Mouse (Mus musculus) left cerebral cortex, adult 11 months (tissue): Measurements from ENCODE around the gene Ccdc113.

Experiments used
- DNase-seq: peaks from one replicate; pipeline ENCODE4 v3.0.0; 2022; ENCODE audit warnings: low spot score

Ccdc113 gene

GRCm38 (mm10) chr8:95539487-95539886 is 5.6 kb downstream of the Ccdc113 start:
- peak; percentile 29 for DNase-seq

DNA sequence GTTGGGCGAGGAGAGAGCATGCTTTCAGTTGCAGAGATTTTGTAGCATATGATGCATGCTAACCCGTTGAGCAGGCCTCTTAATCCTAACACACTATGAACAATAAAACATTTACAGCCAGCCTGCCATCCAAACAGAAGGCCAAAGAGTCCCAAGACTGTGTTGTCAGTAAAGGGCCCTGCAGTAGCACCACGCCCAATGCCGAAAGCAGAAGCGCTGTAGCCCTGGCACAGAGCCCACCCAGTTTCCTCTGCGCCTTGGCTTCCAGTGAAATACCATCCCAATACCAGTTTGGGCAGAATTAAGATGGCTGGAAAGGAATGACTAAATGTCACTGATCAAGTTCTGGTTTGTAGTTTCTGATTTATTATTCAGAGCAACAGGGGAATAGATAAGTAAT is 8.3 kb downstream of the Ccdc113 start:
- no peak for DNase-seq

- DNase-seq = no peak
Observed at GRCm38 (mm10) chr8:95543065-95543464, 9.2 kb downstream of the Ccdc113 start.

DNA sequence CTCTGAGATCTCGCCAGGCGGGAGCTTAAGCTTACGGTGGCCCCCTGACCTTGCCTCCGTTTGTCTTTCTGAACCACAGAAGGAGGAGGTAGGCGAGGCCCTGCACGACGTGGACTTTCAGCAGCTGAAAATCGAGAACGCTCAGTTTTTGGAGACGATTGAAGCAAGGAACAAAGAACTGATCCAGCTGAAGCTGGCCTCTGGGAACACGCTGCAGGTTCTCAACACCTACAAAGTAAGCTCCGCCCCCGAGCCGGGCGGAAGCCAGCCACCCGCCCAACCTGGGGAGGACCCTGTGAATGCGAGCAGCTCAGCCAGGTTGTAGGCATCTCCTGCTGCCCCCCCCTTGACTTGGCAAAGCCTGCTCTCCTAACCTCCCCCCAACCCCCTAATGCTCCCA is 11.9 kb downstream of the Ccdc113 start:
- no peak for DNase-seq

DNA sequence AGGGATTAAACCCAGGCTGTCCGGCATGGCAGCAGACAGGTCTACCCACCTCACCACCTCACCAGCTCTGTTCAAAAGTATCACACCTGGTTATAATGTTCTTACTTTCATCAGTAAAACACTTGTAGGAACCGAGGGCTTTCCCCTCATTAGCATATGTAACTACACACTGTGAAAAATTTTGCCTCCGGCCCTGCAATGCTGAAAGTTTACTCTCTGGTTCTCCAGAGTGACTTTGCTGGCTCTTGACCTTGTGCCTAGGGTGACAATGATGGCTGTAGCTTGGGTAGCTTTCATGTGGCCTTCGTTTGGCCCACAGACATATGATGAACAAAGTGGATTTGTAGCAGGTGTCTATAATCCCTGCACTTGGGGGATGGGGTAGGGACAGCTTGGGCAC is 13.1 kb downstream of the Ccdc113 start:
- DNase-seq = no peak

DNA sequence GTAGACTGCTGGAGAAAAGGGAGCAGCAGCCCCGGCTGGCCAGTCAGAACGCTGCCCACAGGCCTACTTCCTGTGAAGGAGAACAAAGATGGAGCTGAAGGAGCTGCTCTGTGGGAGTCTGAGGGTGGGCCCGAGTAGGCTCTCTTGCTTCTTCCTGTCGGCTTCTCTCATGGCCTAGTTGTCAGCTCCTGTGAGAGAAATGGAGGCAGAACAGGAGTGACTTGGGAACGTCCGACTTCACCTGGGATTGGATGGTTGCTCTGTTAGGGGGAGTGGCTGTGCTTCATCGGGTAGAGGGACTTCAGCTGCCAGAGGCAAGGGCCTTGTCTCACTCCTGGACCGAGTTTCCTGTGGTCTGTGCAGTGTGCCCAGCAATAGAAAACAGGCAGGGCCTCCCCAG is 14.0 kb downstream of the Ccdc113 start:
- no peak for DNase-seq

DNA sequence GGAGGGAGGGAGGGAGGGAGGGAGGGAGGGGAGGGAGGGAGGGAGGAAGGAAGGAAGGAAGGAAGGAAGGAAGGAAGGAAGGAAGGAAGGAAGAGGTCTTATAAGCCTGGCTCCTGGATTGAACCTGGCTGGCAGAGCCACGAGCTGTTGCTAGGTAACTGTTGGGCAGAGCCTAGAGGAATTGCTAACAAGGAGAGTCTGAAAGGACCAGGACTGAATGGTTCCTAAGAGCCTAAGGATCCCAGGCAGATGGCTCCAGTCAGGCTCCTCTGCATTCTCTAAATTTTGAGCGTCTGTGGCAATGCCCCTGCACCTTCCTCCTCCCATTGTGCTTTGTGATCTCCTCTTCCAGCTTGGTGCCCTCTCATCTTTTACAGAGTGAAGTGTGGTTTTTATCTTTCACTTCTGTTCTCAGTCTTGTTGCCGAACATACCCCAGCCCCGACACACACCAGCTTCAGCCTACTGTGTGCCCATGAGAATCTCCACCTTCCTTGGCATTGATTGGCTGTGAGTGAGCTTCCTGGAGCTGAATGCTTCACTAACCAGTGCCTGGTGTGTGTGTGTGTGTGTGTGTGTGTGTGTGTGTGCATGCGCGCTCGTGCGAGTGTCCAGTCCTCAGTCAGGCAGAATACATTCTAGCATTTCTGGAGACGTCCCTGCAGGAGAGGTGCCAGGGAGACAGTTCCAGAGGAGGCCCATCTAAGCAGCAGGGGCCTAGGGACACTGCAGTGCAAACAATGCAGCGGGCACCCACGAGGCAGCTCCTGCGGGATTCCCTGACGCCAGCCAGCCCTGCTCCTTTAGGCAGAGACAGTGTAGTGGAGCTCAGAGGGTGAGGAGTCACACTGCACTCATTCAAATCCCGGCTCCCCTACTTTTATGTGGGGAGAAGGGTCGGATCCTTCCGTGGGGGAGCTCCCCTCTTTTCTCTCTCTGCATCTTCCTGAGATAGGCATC is 16.3 kb downstream of the Ccdc113 start:
- DNase-seq = no peak

GRCm38 (mm10) chr8:95551577-95551976 is 17.7 kb downstream of the Ccdc113 start:
- DNase-seq = no peak

- DNase-seq = no peak
Observed at GRCm38 (mm10) chr8:95555963-95556362, 22.1 kb downstream of the Ccdc113 start.

DNA sequence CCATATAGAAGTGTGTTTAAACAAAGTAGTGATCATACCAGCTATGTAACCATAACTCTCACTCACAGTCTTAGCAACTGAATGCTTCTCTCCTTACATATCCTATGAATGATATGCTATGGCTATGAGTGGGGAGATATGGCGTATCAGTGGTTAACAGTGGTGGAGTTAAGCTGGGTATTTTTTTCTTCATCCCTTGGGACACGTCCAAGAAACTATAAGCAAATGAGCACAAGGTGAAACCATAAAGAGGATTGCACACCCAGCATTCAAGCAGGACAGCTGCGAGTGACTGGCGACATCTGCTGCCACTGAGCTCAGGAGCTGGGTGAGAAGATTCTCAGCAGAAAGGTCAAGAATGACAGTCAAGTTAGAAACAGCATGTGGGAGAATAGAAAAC is 32.3 kb downstream of the Ccdc113 start:
- no peak for DNase-seq

- DNase-seq = no peak
Observed at GRCm38 (mm10) chr8:95566809-95567208, 32.9 kb downstream of the Ccdc113 start.

DNA sequence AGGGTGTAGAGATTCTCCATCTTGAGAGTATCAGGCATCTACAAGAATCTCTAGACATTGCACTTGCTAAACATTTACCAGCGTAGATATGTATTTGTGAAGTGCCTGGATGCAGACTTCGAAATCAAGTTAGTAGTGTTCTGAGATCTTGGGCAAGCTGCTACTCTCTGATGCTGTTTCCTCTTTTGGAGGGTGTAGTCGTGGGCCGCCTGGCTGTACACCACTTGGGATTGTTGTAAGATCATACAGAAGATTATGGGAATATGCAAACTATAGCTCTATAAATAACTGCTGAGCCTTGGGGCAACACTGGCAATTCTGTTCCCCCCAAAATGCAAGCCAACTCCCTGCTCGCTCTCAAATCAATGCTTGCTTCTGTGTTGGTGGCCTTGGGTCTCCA is 39.3 kb downstream of the Ccdc113 start:
- no peak for DNase-seq

- no peak for DNase-seq
Observed at GRCm38 (mm10) chr8:95576240-95576639, 42.4 kb downstream of the Ccdc113 start, which contains the start of gene Prss54. TSS of gene Prss54 (minus strand) at chr8:95576340.

- DNase-seq = no peak
Observed at GRCm38 (mm10) chr8:95587339-95587738, 53.5 kb downstream of the Ccdc113 start.

GRCm38 (mm10) chr8:95589282-95589681 is 55.4 kb downstream of the Ccdc113 start:
- DNase-seq = no peak

- no peak for DNase-seq
Observed at GRCm38 (mm10) chr8:95590539-95590938, 56.7 kb downstream of the Ccdc113 start.

DNA sequence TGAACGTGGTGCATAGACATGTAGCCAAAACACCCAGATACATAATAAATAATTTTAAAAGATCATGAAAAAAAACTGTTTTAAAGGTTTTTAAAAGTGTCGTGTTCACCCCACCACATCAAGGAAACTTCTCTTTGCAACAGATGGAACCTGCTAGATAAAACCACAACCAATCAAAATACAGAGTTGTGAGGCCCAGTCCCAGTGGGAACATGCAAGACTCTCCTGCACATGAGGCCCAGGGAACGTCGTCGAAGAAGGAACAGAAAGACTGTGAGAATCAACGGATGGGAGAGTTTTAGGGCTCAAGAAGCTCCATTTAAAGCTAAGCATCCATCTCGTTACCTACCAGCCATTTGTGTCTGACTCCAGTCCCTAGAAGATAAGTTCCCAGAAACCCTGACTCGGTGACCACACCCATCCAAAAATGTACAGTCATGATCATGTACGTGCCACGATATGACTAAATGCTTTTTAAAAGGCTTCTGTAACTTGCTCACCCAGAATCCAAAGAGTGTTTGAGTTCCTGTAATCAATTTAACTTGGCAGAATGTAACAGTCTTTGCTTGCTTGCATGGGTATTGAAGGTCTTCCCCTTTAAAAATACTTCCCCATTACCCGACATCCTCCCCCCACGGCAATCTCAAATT is 58.4 kb downstream of the Ccdc113 start:
- no peak for DNase-seq

GRCm38 (mm10) chr8:95593439-95594393 is 59.8 kb downstream of the Ccdc113 start:
- no peak for DNase-seq

DNA sequence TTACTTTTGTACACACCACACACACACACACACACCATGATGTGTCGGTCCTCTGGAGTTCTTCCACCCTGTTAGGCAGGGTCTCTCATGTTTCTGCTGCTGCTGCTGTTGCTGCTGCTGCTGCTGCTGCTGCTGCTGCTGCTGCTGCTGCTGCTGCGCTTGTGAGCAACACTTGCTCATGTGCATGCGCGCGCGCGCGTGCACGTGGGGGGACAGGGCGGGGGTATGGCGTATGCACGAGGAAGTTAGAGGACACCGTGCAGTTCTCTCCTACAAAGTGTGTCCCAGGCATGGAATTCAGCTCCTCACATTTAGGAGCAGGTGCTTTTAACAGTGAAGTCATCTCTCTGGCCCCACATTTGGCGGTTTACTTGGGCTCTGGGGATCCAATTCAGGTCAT is 61.2 kb downstream of the Ccdc113 start:
- no peak for DNase-seq

- DNase-seq = no peak
Observed at GRCm38 (mm10) chr8:95596841-95597241, 63.0 kb downstream of the Ccdc113 start.

DNA sequence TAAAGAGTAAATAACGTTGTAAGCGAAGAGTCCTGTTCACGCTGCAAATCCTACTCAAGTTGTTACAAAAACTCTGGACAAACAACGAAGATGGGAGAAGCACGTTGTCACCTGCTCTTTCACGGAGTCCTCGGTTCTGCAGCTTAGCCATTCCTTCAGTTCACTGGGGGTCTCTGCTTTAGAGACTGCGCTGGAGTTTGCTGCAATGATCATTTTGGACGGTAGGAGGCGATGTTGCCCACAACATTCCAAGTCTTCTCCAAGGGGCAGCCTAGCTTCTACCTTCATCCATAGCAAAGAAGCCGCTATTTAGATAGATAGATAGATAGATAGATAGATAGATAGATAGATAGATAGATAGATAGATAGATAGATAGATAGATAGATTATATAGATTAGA is 66.0 kb downstream of the Ccdc113 start:
- no peak for DNase-seq

DNA sequence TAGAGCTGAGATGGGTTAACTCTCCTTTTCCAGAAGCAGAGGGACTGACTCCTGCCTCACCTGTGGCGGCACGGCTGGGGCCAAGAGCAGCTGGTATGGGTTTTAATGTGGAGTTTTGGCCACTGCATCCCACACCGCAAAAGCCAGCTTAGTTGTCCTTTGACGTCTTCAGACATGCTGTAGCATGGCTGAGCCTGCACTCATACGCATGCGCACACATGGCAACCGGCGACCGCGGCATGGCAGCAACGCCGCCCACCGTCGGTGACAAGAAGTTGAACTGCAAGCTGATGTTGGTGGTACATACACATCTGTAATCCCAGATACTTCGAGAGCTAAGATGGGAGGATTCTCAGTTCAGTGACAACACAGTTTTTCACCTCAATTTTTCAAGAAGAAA is 67.4 kb downstream of the Ccdc113 start:
- DNase-seq = no peak
